Mouse (Mus musculus) embryonic fibroblast, embryonic 13.5 days (primary cell): Measurements from ENCODE around the gene Psmb2.

Source experiments
- CTCF ChIP-seq: IDR thresholded peaks from 2 replicates; pipeline ENCODE4 v1.5.1; 2011; ENCODE audit warnings: mild to moderate bottlenecking, control low read depth, low read length, moderate library complexity, borderline replicate concordance; ENCODE audit not compliant: insufficient read depth
- POLR2A ChIP-seq: IDR thresholded peaks from 2 replicates; pipeline ENCODE4 v1.6.1; 2011; ENCODE audit warnings: low read depth, mild to moderate bottlenecking, control low read depth, low read length, moderate library complexity

DNA sequence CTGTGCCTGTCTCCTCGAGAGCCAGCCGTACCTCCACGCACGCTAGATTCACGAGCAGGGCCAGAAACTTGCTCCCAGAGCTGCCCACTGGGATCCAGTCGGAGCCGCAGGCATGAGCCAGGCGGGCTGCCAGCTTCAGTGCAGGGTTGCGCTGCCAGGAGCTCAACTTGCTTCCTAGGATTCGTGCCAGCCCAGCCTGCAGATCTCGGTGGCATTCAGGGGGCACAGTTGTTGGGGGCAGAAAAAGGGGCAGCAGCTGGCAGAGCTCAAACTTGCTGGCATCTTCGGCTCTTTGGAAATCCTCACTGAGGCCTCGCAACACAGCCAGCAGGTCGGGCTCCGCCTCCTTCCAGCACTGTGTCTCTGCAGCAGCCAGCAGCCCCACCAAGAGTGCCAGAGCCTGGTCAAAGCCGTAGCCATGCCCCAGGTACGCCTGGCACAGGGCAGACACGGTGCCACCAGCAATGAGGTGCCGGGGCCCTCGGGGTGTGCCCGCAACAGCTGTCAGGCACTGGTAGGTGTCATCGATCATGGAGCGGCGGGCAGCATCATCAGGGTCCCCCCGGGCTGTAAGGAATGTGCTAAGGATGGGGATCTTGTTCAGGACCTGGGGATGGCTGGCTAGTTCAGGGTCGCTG lies 72.7 kb downstream of the Psmb2 start:
- TF ChIP-seq CTCF (no peak), POLR2A (no peak)
